Mouse (Mus musculus) gastrocnemius, postnatal 25 days (tissue): ENCODE data around the gene Olfr1134. TPM values are rescaled to one million over a fixed set of nuclear protein-coding genes. Genes with fewer than 3 reads are reported as not detected.
"Not testable (repeated sequence)": the region's sequence is repeated elsewhere in the genome, so short reads cannot be mapped to it uniquely, and the experiment has no call there.

Experiments
- DNase-seq: peaks from one replicate; pipeline ENCODE4 v3.0.0; 2022
- long read RNA-seq, 2 experiments: library from polyadenylated mRNA; stranded (forward); transcript quantifications; one replicate each; pipeline ENCODE4 v2.0.0; 2021
- total RNA-seq, 2 experiments: library from RNA; stranded (reverse); gene quantifications; 1 replicate in 1 of 2; 2 replicates in 1 of 2; pipeline ENCODE4 v1.2.3; 2021

The Olfr1134 gene
- total RNA-seq = not detected
- long read RNA-seq, experiment 1 = 0 reads
- long read RNA-seq, experiment 2 = 0 reads

DNA sequence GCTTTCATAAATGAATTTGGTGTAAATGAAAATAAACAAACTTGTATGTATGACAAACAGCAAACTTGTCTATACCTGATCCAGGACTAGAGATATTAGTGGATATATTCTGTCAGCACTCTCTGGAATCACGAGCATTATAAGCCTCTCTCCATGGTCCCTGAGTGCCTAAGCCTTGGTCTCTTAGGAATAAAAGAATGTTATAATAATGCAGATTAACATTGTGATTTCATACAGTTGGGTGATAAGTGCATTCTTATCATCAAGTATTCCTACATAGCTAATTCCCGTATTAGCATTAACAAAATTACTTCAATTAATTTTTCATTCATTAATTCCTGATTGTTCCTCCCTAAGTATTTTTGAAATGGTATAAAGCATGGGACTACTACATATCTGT, at the start of gene Olfr1134:
Gene Olfr1134, minus strand, starts transcription at position 101 of the 400 bp plus-strand sequence.
- no peak for DNase-seq

GRCm38 (mm10) chr2:87693847-87694246, 35.6 kb upstream of the Olfr1134 start, which contains the start of gene Olfr1136:
Gene Olfr1136 (minus strand): TSS chr2:87693947.
- DNase-seq = no peak

GRCm38 (mm10) chr2:87673564-87673963, 15.3 kb upstream of the Olfr1134 start, which contains the start of gene Olfr1135:
Gene Olfr1135 (minus strand): TSS chr2:87673664.
- no peak for DNase-seq

DNA sequence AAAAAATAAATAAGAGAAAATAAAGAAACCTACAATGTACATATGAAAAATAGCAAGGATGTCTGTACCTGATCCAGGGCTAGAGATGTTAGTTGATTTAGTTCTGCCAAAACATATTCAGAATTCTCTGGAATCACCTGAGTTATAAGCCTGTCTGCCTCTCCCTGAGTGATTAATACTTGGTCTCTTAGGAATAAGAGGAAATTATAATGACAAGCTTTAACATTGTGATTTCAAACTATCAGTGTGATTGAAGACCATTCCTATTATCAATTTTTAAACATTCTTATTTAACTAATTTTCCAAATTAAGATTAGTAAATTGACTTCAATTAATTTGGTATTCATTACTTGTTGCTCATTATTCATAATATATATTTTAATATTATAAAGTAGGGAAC, 11.0 kb downstream of the Olfr1134 start, which contains the start of gene Olfr1133:
Gene Olfr1133, minus strand, starts transcription at position 101 of the 400 bp plus-strand sequence.
- DNase-seq = no peak

DNA sequence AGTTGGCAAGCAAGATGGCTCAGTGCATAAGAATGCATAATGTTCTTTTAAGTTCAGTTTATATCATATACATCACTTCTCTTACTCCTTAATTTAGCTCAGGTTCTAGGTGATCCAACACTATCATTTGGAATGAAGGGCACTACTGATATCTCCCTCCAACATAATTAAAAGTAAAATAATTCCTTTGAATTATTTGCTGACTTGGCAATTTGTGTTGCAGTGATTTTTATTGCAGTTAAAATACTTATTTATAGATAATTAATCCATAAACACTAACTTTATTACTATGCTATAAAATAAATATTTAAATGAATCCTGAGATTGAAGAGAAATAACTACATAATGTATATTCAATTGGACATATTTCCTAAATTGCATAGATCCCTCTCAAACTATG, 15.8 kb downstream of the Olfr1134 start:
- DNase-seq = no peak

GRCm38 (mm10) chr2:87637435-87637834, 20.8 kb downstream of the Olfr1134 start, which contains the start of gene Olfr1132:
Gene Olfr1132 (minus strand): TSS chr2:87637535.
- DNase-seq = no peak

GRCm38 (mm10) chr2:87626804-87627203, 31.5 kb downstream of the Olfr1134 start, which contains the start of gene Olfr1131:
Gene Olfr1131 (plus strand): TSS chr2:87627104.
- DNase-seq = no peak

GRCm38 (mm10) chr2:87605912-87606311, 52.3 kb downstream of the Olfr1134 start, which contains the start of gene Olfr1130:
Gene Olfr1130 (plus strand): TSS chr2:87606212.
- DNase-seq = not testable (repeated sequence)

Other genes with a start within 250 kb of the Olfr1134 start
- not detected for gene Olfr1123, start 241.8 kb downstream of the Olfr1134 start, total RNA-seq
- not detected for gene Olfr1124, start 228.2 kb downstream of the Olfr1134 start, total RNA-seq
- gene Olfr1126, start 204.5 kb downstream of the Olfr1134 start, total RNA-seq = not detected
- gene Pramel7, start 161.4 kb downstream of the Olfr1134 start, total RNA-seq = not detected
- gene Pramel6, start 151.9 kb downstream of the Olfr1134 start, total RNA-seq = not detected
- not detected for gene Olfr153, start 126.7 kb downstream of the Olfr1134 start, total RNA-seq
- not detected for gene Olfr1128, start 112.9 kb downstream of the Olfr1134 start, total RNA-seq
- not detected for gene Olfr1129, start 84.6 kb downstream of the Olfr1134 start, total RNA-seq
- gene Olfr1130, start 52.2 kb downstream of the Olfr1134 start, total RNA-seq = not detected
- not detected for gene Olfr1131, start 31.4 kb downstream of the Olfr1134 start, total RNA-seq
- gene Olfr1132, start 20.9 kb downstream of the Olfr1134 start, total RNA-seq = not detected
- not detected for gene Olfr1133, start 11.1 kb downstream of the Olfr1134 start, total RNA-seq
- gene Olfr1135, start 15.2 kb upstream of the Olfr1134 start, total RNA-seq = not detected
- gene Olfr1136, start 35.5 kb upstream of the Olfr1134 start, total RNA-seq = not detected
- not detected for gene Olfr1137, start 54.7 kb upstream of the Olfr1134 start, total RNA-seq
- not detected for gene Olfr1138, start 81.5 kb upstream of the Olfr1134 start, total RNA-seq
- gene Olfr1140, start 85.3 kb upstream of the Olfr1134 start, total RNA-seq = not detected
- gene Olfr1141, start 95.5 kb upstream of the Olfr1134 start, total RNA-seq = not detected
- gene Olfr152, start 121.0 kb upstream of the Olfr1134 start, total RNA-seq = not detected
- gene Olfr1143, start 142.1 kb upstream of the Olfr1134 start, total RNA-seq = not detected
- gene Olfr1145, start 151.4 kb upstream of the Olfr1134 start, total RNA-seq = not detected
- not detected for gene Olfr1148, start 172.1 kb upstream of the Olfr1134 start, total RNA-seq
- not detected for gene Olfr1150-ps1, start 185.5 kb upstream of the Olfr1134 start, total RNA-seq
- not detected for gene Olfr1151, start 197.4 kb upstream of the Olfr1134 start, total RNA-seq
- not detected for gene Olfr1152, start 208.0 kb upstream of the Olfr1134 start, total RNA-seq
- gene Olfr1153, start 236.5 kb upstream of the Olfr1134 start, total RNA-seq = not detected
- not detected for gene Olfr1154, start 246.7 kb upstream of the Olfr1134 start, total RNA-seq